Mouse (Mus musculus) liver, embryonic 15.5 days (tissue): Measurements from ENCODE around the gene Gm10645. TPM values are rescaled to one million over a fixed set of nuclear protein-coding genes. Genes with fewer than 3 reads are reported as not detected.
A peak's percentile ranks its signal among the peaks of the same experiment; 100 is the strongest.

Source experiments
- ATAC-seq: fragments of 200-750 bp; cut with Nextera tagmentation; 2 replicates; pipeline ENCODE4 v1.8.0; 2017; ENCODE audit warnings: moderate number of reproducible peaks, mild to moderate bottlenecking, moderate library complexity; ENCODE audit not compliant: insufficient read depth
- H3K27ac ChIP-seq: fragments of 300-500 bp; sonication (generic); replicated peaks from 2 replicates; pipeline ENCODE4 v1.5.1; 2015; ENCODE audit warnings: mild to moderate bottlenecking, inconsistent platforms
- H3K27me3 ChIP-seq: fragments of 300-500 bp; sonication (generic); 2 replicates; pipeline ENCODE4 v1.6.1; 2015; ENCODE audit warnings: mild to moderate bottlenecking, inconsistent platforms
- H3K36me3 ChIP-seq: fragments of 300-500 bp; sonication (generic); replicated peaks from 2 replicates; pipeline ENCODE4 v1.6.1; 2015; ENCODE audit warnings: moderate library complexity, mild to moderate bottlenecking, inconsistent platforms
- H3K4me1 ChIP-seq: fragments of 300-500 bp; sonication (generic); replicated peaks from 2 replicates; pipeline ENCODE4 v1.6.1; 2015; ENCODE audit warnings: inconsistent platforms
- H3K4me2 ChIP-seq: fragments of 300-500 bp; sonication (generic); 2 replicates; pipeline ENCODE4 v1.6.1; 2015; ENCODE audit warnings: moderate library complexity, mild to moderate bottlenecking, inconsistent platforms
- H3K4me3 ChIP-seq: fragments of 300-500 bp; sonication (generic); replicated peaks from 2 replicates; pipeline ENCODE4 v1.5.1; 2015; ENCODE audit warnings: mild to moderate bottlenecking, inconsistent platforms
- H3K9ac ChIP-seq: fragments of 300-500 bp; sonication (generic); 2 replicates; pipeline ENCODE4 v1.6.1; 2015; ENCODE audit warnings: moderate library complexity, mild to moderate bottlenecking, inconsistent platforms
- H3K9me3 ChIP-seq: fragments of 300-500 bp; sonication (generic); replicated peaks from 2 replicates; pipeline ENCODE4 v1.6.1; 2016; ENCODE audit warnings: inconsistent platforms
- WGBS: fragments of 180-500 bp; shearing (Covaris S2); methylation state at CpG from one replicate; pipeline ENCODE4 v1.1.7; 2015; ENCODE audit warnings: mixed read lengths; ENCODE audit not compliant: insufficient replicate concordance; 5-methylcytosine and 5-hydroxymethylcytosine counted together
- polyA plus RNA-seq: library from polyadenylated mRNA; unstranded; fragments of >200 nt; fragmentation: Nextera tagmentation; extraction: Ambion mirVana; gene quantifications from 2 replicates; pipeline ENCODE4 v1.2.1, GENCODE M21; 2015

Gm10645 gene
- 0.15 and 0.29 TPM in 2 replicates for polyA plus RNA-seq

DNA sequence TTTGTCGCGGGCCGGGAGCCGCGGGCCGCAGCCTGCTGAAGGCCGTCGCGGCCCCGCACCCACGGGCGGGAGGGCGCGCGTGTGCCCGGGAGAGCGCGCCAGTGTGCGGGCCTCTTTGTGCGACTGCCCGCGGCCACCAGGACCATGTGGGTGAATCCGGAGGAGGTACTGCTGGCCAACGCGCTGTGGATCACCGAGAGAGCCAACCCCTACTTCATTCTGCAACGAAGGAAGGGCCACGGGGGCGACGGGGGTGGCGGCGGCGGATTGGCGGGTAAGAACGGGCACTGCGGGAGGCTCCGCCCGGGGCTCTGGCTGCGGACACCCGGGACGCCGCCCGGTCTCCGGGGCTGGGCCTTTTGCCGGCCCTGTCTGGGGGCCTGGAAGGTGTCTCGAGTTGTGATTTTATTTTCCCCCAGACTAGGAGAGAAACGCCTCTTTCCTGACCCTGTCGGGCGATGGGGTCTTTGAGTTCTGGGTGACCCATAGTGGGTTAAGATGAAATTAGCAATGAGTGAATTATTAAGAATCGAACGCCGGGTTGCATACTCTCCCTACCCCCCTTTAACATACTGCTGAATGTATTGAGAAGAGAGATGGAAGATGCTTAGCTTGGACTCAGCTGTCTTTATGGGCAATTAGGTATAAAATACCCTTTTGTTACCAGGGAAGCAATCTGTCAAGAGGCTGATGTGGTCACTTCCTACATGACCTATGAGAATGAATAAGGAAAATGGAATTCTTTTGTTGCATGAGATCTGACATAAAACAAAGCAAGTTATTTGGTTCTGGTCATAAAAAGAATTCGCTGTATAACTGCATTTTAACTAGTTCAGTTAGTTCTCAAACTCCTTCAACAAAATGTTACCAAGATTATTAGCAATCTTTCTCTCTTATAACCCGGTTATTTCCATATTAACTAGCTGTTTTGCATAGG lies at the start of gene Gm10645:
Gene Gm10645 (minus strand): TSS at position 240 of the 937 bp plus-strand sequence.
- Histone ChIP-seq H3K27ac (peak within 1 kb of the TSS; percentile 53; the same call in 1 of the 2 replicates), H3K4me2 (peak within 1 kb of the TSS; percentile 74), H3K27me3 (peaks cover 52% of the 10 kb centered on the region), H3K4me3 (peak within 1 kb of the TSS; percentile 59), H3K4me1 (peaks cover 4% of the 10 kb centered on the region; the same call in 1 of the 2 replicates), H3K9me3 (no peaks in the 10 kb centered on the region), H3K9ac (peak within 1 kb of the TSS; percentile 37), H3K36me3 (no peaks in the 10 kb centered on the region)
- WGBS = 3% methylated on average over 54 of the region's 54 CpGs
- ATAC-seq = peak; percentile 23; the same call in 1 of the 2 replicates

DNA sequence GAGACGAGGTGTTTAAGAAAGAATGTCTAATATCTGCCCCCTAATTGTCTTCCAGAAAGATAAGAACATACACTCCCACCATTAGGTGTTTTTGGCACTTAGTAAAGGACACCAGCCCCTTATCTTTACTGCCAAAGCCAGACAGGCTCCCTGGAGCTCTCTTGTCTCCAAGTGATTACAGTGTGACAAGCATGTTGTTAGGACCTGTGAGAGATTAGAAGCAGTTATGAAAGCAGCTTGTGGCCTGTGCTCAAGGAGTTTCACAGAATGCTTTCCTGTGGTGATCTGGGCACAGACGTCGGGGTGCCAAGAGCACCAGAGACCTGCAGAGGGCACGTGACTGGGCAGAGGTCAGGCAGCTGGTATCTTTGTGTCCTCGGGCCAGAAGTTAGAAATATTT lies 49.1 kb upstream of the Gm10645 start:
- H3K27me3 ChIP-seq = no peaks in the 10 kb centered on the region
- peak overlapping the region; percentile 39; the same call in 1 of the 2 replicates for H3K9ac ChIP-seq
- H3K36me3 ChIP-seq = no peaks in the 10 kb centered on the region
- peak; percentile 95 for ATAC-seq
- no peaks in the 10 kb centered on the region for H3K9me3 ChIP-seq
- peaks cover 43% of the 10 kb centered on the region for H3K4me1 ChIP-seq
- H3K4me2 ChIP-seq = peak overlapping the region; percentile 48
- peak overlapping the region; percentile 87 for H3K27ac ChIP-seq
- peak overlapping the region; percentile 14; the same call in 1 of the 2 replicates for H3K4me3 ChIP-seq
- 9% methylated on average over 5 of the region's 5 CpGs for WGBS

DNA sequence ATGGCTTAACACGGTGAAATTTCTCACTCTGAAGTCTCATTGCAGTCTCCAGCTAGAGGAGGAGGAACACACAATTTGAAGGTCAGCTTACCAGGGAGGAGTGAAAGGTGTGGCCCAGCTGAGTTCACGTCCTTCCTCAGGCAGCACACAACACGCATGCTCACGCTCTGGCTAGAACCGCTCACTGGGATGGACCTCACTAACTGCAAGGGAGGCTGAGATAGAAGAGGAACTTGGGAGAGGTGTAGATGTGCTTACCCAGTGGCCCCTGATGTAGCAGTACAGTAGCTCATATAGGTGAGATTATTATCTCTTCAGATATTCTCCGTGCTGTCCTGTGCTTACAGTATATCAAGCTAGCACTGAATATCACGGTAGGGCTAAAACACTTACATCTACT lies 44.7 kb upstream of the Gm10645 start:
- WGBS = 78% methylated on average over 7 of the region's 7 CpGs
- H3K9me3 ChIP-seq = no peaks in the 10 kb centered on the region
- no peak for ATAC-seq

DNA sequence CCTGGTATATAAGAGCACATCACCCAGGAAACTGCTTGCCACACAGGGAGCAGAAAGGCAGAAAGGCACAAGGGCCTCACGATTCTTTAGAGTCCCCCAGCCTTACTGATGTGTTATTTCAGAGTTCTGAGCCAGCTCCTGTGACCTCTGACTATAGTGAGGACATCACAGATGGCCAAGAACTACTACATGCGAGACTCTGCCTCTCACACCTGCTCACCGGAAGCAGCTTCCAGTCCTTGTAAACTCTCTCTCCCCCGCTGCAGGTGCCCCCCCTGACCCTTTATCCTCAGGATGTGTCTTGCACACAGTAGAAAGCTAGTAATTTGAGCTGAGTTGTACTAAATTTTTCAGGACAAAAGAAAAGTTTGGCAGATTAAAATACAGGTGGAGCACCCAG lies 43.6 kb upstream of the Gm10645 start:
- Histone ChIP-seq H3K27ac (no peak overlapping the region), H3K9me3 (no peaks in the 10 kb centered on the region), H3K9ac (no peak overlapping the region), H3K4me1 (peaks cover 3% of the 10 kb centered on the region), H3K4me3 (no peak overlapping the region), H3K36me3 (no peaks in the 10 kb centered on the region), H3K4me2 (no peak overlapping the region), H3K27me3 (no peaks in the 10 kb centered on the region)
- WGBS = 70% methylated on average over 4 of the region's 4 CpGs
- no peak for ATAC-seq

More for the DNA sequence above, 44.7 kb upstream of the Gm10645 start:
- H3K9ac ChIP-seq = no peak overlapping the region
- H3K4me3 ChIP-seq = no peak overlapping the region
- no peak overlapping the region for H3K4me2 ChIP-seq
- H3K4me1 ChIP-seq = peaks cover 14% of the 10 kb centered on the region
- H3K36me3 ChIP-seq = no peaks in the 10 kb centered on the region
- no peaks in the 10 kb centered on the region for H3K27me3 ChIP-seq
- H3K27ac ChIP-seq = no peak overlapping the region

DNA sequence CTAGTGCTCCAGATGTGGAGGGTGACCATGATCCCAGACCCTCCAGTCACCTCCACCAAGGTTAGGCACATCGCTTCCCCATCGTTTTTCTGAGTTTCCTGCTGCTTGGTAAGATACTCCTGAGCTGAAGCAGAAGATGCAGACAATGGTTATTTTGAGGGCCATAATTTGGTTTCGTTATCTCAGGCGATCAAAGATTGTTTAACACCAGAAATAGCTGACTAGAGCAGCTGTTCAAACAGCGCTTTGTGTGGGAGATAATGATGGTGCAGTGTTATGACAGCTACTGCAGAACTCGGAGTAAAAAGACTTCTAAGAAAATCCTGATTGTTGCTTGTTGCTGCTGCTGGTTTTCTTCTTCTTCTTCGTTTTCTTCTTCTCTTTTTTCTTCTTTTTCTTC lies 39.9 kb upstream of the Gm10645 start:
- H3K27ac ChIP-seq = no peak overlapping the region
- H3K4me1 ChIP-seq = no peaks in the 10 kb centered on the region; the same call in 1 of the 2 replicates
- no peak overlapping the region for H3K9ac ChIP-seq
- H3K4me2 ChIP-seq = no peak overlapping the region
- H3K36me3 ChIP-seq = no peaks in the 10 kb centered on the region
- no peak overlapping the region for H3K4me3 ChIP-seq
- 40% methylated on average over 7 of the region's 7 CpGs for WGBS
- H3K9me3 ChIP-seq = no peaks in the 10 kb centered on the region
- ATAC-seq = no peak
- no peaks in the 10 kb centered on the region for H3K27me3 ChIP-seq

DNA sequence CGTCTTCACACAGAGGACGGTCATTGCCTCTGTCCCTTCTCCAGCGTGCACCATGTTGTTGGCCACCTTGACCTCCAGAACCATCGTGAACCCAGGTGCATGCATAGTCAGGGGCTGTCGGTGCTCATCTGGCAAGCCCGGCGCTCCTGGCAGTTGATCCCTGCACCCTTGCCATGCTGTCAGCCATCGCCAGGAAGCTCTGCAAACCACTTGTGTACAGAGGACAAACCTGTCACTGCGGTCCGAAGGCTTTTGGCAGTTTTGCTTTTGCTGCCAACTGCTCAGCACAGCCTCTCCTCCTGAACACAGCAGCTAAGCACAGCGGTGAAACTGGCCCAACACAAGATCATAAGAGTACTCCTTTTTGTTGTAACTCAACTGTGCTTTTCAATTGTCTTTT lies 37.0 kb upstream of the Gm10645 start:
- Histone ChIP-seq H3K27ac (no peak overlapping the region), H3K4me1 (peaks cover 13% of the 10 kb centered on the region; the same call in 1 of the 2 replicates), H3K4me2 (no peak overlapping the region), H3K9ac (no peak overlapping the region), H3K9me3 (no peaks in the 10 kb centered on the region), H3K4me3 (no peak overlapping the region), H3K36me3 (no peaks in the 10 kb centered on the region), H3K27me3 (no peaks in the 10 kb centered on the region)
- no peak for ATAC-seq
- WGBS = 70% methylated on average over 11 of the region's 11 CpGs

DNA sequence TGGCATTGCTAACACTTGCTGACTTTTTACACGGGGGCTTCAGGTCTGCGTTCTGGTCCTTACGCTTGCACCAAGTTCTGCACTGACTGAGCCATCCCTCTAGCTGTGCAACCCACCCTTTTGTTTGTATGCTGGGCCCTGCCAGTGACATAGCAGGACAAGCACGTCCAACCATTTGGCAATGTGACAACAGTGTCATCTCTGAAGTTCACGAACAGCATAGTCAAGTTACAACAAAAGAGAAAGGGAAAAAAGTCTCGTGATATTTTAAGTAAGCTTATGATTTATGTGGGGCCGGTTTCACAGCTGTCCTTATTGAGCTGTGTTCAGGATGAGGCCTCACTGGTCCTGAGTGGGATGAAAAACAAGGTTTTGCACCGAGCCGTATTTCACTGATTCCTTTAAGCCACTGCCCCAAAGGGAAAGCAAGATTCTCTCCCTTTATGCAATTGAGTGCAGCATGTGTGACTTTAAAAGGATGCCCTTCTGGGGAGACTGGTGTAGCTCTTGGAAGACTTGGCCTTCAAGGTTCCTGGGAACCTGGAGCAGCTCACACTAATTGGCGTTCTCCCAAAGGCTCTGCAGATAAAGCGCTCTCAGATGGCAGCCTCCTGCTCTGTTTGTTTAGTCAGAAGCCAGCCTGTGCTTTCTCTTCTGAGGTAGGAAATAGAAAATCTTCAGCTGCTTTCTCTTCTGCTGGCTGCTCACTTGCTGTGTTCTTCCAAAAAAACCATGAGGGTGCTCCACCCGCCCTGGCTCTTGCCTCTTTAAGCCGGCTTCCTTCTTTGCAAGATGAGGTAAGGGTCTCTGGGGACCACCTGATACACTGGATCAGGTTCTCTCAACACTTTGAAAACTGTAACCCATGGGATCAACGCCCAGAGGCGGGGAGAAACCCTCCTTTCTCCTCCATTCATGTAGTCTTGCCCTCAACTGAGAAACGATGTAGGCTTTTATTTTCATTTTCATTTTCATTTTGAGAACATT lies 34.5 kb upstream of the Gm10645 start:
- Histone ChIP-seq H3K4me2 (peak overlapping the region; percentile 20; the same call in 1 of the 2 replicates), H3K9ac (no peak overlapping the region), H3K9me3 (no peaks in the 10 kb centered on the region)

DNA sequence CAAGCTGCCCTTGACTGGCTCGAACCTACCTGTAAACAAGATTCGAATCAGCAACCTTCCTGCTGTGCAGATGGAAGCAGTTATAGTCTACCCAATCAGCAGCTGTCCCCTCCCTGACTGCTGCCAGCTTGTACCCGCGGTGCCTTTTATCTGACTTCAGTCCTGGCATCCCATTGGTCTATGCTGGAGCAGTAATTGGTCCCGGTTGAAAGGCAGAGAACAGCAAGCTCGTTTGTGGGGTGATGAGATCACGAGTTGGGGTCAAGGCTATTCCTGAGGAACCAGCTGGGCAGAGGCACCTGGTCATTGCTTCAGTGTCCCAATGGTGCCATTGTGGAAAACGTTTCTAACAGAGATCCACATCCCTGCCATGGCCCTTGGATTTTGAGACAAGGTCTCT lies 33.7 kb upstream of the Gm10645 start:
- Histone ChIP-seq H3K36me3 (no peaks in the 10 kb centered on the region), H3K27ac (no peak overlapping the region), H3K9ac (no peak overlapping the region), H3K27me3 (no peaks in the 10 kb centered on the region), H3K4me1 (peaks cover 13% of the 10 kb centered on the region; the same call in 1 of the 2 replicates), H3K4me3 (no peak overlapping the region), H3K4me2 (no peak overlapping the region), H3K9me3 (no peaks in the 10 kb centered on the region)
- no peak for ATAC-seq
- 61% methylated on average over 8 of the region's 8 CpGs for WGBS

More for the DNA sequence above, 34.5 kb upstream of the Gm10645 start:
- 61% methylated on average over 16 of the region's 16 CpGs for WGBS
- no peaks in the 10 kb centered on the region for H3K36me3 ChIP-seq
- no peak overlapping the region for H3K27ac ChIP-seq
- ATAC-seq = no peak
- H3K27me3 ChIP-seq = no peaks in the 10 kb centered on the region
- H3K4me3 ChIP-seq = no peak overlapping the region
- H3K4me1 ChIP-seq = peaks cover 13% of the 10 kb centered on the region; the same call in 1 of the 2 replicates

DNA sequence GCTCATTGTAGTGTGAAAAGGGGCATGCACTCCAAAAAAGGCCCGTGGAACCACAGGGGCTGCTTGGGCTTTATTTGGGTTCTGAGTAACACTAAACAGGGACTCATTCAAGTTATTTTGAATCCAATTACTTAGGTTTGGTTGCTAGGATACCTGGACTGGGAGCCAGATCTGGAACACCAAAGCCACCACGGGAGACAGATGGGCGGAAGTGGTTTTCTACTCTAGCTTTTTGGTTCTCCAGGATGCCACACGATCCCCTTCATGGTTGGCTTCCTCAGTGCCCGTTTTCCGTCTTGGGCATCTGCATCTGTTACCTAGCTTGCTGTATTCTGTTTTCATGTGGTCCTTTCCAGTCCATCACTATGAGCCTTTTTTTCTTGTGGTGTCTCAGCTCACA lies 30.1 kb upstream of the Gm10645 start:
- 66% methylated on average over 6 of the region's 6 CpGs for WGBS
- H3K27me3 ChIP-seq = no peaks in the 10 kb centered on the region
- ATAC-seq = no peak

DNA sequence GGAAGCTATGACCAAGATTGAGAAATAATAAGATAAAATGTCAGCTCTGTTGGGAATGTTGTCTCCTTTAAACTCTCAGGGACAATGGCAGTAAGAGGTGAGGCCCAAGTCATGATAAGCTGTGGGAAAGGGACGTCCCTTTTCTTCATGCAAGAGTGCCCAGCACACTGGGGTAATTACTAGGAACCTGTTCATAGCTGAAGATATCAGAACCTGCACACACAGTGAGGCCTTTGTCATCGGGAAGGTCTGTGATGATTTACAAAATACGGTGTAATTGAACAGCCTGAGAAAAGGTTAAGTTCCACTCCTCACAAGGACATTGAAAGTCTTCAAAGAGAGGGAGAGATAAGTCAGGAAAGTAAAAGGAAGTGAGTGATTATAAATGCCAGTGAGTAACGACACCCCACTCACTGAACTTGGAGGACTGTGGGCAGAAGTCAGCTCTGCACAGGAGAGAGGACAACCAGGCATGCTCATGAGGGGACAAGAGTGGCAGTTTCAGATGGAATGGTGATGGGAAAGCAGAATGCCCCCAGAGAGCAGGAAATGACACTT lies 23.6 kb upstream of the Gm10645 start:
- Histone ChIP-seq H3K36me3 (no peaks in the 10 kb centered on the region), H3K4me1 (no peaks in the 10 kb centered on the region), H3K4me3 (no peak overlapping the region), H3K9me3 (no peaks in the 10 kb centered on the region), H3K9ac (no peak overlapping the region), H3K4me2 (no peak overlapping the region), H3K27ac (no peak overlapping the region), H3K27me3 (no peaks in the 10 kb centered on the region)
- no peak for ATAC-seq
- WGBS = 48% methylated on average over 4 of the region's 4 CpGs

More for the DNA sequence above, 30.1 kb upstream of the Gm10645 start:
- no peak overlapping the region for H3K9ac ChIP-seq
- H3K36me3 ChIP-seq = no peaks in the 10 kb centered on the region
- H3K9me3 ChIP-seq = no peaks in the 10 kb centered on the region
- peaks cover 13% of the 10 kb centered on the region; the same call in 1 of the 2 replicates for H3K4me1 ChIP-seq
- no peak overlapping the region for H3K27ac ChIP-seq
- H3K4me2 ChIP-seq = no peak overlapping the region
- no peak overlapping the region for H3K4me3 ChIP-seq
